Mouse (Mus musculus) thymus, adult 2 months (tissue): ENCODE measurements around the gene Ace.

ENCODE experiments used
- CTCF ChIP-seq: fragments of 200-500 bp; IDR thresholded peaks from 2 replicates; pipeline ENCODE4 v1.5.1; 2012; ENCODE audit warnings: mild to moderate bottlenecking, control low read depth, low read length, moderate library complexity, borderline replicate concordance; ENCODE audit not compliant: control insufficient read depth, poor library complexity, insufficient read depth; ENCODE audit errors: extremely low read depth
- POLR2A ChIP-seq: fragments of 200-500 bp; IDR thresholded peaks from 2 replicates; pipeline ENCODE4 v1.6.1; 2012; ENCODE audit warnings: mild to moderate bottlenecking, low read length, control low read depth, moderate library complexity; ENCODE audit not compliant: control insufficient read depth, poor library complexity, insufficient read depth; ENCODE audit errors: extremely low read depth

GRCm38 (mm10) chr11:105936200-105936599 is 31.5 kb upstream of the Ace start:
- TF ChIP-seq CTCF = no peak
- no peak for TF ChIP-seq POLR2A
